Mouse (Mus musculus) myocyte (in vitro differentiated cells): ENCODE measurements at regions not wholly inside any gene's neighbourhood (a gene's known extent, or its start where the extent isn't known, plus 50 kb on each side); places are given as distances from the start of the nearest gene placed in this dataset.

Experiments
- POLR2A ChIP-seq: IDR thresholded peaks from one replicate; pipeline ENCODE4 v1.6.1; 2011; ENCODE audit warnings: low read depth, mild to moderate bottlenecking, control low read depth, moderate library complexity; ENCODE audit not compliant: insufficient read length
- SRF ChIP-seq: IDR thresholded peaks from one replicate; pipeline ENCODE4 v1.6.1; 2011; ENCODE audit warnings: low read depth; ENCODE audit not compliant: control insufficient read depth, insufficient read length

- TF ChIP-seq POLR2A (no peak), SRF (no peak)
Measured at GRCm38 (mm10) chr12:16378501-16378900, 232.3 kb downstream of the Lpin1 start.
